Mouse (Mus musculus) heart, adult 9 months (tissue): Measurements from ENCODE around the gene Dennd6b.

Source experiments
- DNase-seq, 2 experiments: peaks; one replicate each; pipeline ENCODE4 v3.0.0; 2022; ENCODE audit warnings: low spot score in 2 of 2

Dennd6b gene

DNA sequence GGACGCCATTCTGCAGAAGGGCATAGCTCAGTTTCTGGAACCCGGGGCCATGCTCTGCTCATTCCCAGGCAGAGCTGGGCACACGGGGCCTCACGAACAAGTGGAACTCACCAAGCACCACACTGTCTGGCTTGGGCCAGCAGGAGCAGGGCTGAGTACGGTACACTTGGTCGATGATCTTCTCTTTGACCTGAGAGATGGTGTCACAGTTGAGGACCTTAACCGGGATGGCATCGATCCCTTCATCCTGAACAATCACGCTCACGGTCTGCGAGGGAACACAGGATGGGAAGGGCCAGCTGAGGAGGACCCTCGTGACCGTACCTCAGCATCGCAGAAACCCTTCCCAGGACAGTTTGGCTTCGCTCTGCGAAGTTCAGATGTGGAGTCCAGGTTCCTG lies 37.8 kb downstream of the Dennd6b start:
- no peak for DNase-seq

DNA sequence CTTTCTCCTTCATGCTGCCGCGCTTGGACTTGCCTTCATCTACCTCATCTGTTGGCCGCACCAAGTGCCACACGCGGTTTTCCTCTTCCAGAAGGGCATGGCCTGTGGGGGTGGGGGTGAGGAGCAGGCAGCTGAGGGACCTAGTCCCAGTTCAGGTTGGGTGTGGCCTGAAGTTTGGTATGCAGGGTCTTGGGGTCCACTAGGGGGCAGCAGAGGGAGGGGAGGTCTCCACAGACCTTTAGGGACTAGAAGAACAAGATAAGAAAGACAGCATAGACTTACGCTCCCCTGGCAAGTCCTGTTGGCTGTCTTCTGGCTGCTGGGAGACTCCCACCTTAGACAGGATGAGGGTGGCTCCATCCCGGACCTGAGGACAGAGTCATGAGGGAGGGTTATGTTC lies 38.3 kb downstream of the Dennd6b start:
- peak; percentile 69 to 73 for DNase-seq

DNA sequence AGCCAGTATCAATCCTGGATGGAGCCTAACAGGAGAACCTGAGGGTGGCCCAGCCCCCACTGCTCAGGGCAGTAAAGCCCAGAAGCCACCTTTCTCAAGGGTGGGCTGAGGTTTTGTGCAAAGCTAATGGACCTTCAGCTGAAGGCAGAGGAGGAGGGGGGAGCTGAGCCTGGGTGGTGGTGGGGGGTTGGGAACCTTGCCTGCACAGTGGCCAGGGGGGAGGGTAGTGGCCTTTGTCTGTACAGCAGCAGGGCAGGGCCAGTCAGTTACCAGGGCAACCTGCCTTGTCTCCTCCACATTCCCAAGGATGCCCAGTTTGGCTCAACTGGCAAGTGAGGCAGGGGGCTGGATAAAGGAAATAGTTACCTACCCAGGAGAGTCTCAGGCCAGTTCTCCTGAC lies 44.0 kb downstream of the Dennd6b start:
- DNase-seq, result no peak

DNA sequence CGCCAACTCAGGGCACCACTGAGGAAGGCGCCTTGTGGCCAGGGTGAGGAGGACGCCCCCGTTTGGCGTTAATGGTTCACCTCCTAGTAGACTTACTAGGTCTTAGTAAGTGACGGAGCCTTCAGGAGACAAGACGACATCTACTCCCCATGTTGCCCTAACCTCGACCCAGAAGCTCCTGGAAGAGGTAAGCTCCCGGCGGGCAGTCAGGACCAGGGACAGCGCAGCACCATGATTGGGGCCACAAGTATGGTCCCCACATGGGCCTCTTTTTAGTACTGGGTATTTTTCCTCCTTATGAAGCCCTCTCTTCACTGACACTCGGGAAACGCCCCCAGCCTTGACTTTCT lies 46.3 kb downstream of the Dennd6b start:
- DNase-seq, result no peak

DNA sequence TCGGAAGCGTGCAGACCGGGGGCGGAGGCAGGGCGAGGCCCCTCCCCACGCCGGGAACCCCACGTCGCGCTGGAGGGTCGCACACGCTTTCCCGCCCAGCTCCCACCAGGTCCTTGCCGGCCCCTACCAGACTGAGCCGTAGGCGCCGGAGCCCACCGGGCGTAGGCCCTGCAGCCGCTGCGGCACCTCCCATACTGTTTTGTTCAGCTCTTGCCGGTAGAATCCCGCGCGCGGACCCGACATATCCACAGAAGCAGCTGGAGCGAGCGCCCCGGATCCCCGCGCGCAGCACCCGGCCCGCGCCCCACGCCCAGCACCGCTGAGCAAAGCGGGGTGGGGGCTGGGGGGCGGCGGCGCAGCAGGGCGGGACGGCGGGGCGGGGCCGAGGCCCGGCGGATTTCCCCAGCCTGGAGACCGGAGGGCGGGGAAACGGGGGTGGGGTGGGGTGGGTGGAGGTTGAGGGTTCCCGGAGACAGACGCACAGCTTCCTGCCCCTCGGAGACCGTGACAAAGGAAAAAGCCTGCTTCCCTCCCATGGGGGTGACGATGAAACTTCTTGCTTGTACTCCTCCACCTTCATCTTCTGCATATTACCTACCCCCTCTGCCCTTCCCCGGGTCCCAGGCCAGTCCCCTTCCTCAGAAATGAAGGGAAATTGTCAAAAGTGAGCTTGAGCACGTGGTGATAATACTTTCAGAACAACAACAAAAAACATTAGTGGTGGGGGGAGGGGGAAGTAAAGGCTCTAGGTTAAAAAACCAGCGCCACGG lies 46.8 kb downstream of the Dennd6b start, which contains the start of gene Mapk11:
Gene Mapk11 (minus strand): TSS at position 358 of the 770 bp plus-strand sequence.
- peak; percentile 52 to 64 for DNase-seq

DNA sequence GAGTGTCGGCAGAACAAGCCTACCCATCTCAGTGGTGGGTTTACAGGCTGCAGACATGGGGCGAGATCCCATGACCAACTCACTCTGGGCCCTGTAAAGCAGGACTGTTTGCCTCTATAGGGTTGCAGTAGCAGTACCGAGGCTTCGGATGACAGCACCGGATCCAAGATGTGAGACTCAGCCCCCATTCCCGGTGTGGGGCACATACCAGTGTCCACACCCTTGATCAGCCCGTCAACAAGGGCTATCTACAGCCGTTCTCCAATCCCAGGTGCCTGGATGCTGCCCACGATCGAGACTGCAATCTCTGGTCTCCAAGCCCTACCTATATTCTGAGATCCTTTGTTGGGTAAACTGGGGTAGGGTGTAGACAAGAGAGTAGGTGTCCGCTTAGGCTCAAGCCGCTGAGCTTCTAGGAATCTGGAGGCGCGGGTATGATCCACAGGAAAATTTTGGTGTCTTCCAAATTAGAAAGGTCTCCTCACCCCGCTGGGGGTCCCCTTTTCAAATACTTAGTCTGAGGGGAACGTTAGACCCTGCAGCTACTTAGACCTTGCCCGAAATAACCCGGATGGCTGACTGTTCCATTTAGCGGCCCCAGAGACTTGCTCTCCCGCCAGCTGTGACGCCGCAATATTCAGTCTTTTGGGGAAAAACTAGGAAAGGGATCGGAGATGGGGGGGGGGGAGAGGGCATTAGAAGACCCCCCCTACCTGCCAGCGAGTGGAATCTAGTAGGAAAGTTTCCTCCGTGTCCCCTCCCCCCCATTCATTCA lies 47.6 kb downstream of the Dennd6b start:
- DNase-seq, result no peak

DNA sequence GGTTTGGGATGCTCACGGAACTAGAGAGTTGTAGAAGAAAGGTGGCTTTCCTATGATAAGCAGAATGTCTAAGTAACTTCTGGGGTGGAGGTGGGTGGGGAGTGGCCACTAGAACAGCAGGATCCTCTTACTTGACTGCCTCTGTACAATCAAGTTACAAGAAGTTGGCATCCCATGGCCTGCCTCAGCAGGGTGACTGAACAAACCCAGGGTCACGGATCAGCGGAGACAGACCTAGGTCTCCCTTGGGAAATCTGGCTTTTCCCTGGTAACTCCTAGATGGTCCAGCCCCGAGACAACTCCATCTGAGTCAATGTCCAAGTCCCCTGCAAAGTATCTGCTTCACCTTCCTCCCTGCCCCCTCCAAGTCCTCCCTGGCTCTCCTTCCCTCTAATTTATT lies 48.4 kb downstream of the Dennd6b start:
- DNase-seq, result no peak

DNA sequence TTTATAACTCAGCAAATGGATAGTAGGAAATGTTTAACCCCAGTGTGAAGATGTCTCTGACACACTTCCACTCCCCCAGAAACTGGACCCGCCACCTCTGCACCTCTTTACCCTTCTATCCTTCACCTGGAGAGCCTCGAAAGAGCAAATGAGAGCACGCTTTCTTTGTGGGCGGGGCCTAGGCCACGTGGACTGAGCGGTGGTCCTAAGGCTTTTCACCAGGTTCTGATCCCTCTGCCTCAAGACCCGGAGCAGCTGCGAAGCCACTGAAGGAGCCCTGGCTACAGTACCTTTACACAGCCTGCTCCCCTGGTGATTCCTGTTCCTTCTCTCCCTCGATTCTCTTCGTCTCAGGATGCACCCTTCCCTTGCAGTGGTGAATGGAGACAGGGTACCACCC lies 48.8 kb downstream of the Dennd6b start:
- DNase-seq, result no peak

DNA sequence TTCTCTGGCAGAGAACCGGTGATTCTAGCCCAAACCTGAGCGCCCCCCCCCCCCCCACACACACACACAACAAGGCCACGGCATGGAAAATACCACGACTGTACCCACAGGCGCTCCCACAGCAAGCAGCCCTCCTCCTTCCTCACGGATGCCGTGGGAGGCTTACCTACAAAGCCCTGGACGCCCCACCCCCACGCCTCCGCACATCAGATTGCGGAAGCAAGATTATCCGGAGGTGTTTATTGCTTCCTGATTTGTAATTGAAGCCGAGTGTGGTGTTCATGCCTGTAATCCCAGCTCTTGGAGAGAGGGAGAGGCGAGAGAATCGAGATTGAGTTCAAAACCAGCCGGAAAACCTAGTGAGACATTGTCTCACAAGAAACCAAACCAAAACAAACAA lies 49.3 kb downstream of the Dennd6b start:
- no peak for DNase-seq

DNA sequence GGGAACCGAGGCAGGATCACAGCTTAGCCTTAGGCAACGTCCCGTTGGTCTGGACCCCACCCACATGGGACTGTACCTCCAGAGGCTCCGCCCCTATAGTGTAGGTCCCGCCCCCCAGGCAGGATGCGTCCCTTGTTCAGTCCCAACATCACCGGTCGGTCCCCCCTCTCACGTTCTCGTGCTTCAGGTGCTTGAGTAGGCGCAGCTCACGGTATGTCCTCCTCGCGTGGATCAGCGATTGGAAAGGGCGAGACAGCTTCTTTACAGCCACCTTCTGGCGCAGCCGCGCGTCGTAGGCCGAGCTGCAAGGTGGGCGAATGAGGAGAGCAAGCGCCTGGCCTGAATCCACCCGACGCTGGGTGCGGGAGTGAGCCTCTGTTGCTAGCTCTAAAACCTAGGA lies 49.8 kb downstream of the Dennd6b start:
- DNase-seq, result no peak

DNA sequence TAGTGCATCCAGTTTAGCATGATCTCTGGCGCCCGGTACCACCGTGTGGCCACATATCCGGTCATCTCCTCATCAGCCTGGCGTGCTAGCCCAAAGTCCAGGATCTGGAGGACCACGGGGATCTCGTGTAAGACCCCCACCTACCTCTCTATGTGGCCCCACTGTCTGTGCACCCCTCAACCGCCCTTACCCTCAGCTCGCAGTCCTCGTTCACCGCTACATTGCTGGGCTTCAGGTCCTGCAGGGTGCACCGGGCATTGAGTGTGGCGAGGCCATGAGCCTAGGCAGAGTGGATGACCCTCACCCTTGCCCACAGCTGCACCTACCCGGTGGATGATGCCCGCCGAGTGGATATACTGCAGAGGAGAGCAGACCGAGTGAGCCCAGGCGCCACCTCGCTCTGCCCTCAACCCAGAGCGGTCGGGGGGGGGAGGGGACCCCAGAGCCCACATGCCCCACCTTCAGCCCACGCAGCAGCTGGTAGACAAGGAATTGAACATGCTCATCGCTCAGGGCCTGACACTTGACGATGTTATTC lies 50.4 kb downstream of the Dennd6b start:
- DNase-seq, result no peak

DNA sequence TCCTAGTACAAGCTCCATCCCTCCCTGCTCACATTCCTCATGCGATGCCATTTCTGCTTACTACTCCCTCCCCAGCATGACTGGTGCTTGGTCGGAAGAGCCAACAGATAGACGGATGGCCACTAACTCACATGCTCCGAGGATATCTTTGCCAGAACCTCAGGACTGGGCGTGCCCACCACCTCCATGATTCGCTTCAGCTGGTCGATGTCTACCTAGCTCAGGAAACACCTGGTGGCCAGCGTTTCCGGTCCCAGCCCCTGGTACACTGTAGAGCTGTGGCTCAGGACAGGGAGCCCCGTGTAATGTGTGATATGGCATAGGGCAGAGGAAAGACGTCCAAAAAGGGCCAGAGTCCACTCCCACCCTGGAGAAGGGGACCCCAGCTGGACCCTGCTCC lies 51.3 kb downstream of the Dennd6b start:
- no peak for DNase-seq

DNA sequence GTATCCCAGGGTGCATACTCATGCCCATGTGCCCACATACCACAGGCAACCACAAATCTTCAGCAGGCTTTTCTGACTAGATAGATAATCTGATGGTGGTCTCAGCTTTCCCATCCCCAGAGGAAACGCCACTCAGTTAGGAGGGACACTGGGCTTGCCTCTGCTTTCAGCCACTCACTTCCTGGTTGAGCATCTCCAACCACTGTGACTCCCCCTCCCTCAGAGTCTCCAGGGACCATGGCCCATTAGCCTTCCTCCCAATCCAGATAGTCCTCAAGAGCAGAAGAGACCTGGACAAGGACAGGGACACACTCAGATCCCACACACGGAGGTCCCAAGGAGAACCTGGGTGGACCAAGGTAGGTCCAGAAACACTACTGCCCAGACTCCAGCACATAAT lies 53.2 kb downstream of the Dennd6b start:
- DNase-seq, result no peak

DNA sequence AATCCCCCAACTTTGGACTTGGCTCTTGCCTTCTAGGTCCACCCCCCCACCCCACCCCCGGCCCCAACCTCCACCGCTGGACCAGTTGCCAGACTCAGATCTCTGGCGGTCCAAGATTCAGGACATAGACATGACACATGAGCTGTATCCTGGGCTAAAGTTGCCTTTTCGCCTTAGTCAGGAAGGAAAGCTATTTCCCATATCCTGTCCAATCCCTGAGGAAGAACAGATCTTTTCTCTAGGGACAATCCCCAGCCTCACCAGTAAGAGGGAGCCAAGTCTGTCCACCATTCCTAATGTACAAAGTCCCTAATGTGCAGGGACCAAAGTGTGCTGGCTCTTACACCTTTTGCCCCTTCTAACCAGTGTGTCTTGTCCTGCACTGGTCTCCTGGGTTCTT lies 54.4 kb downstream of the Dennd6b start:
- peak; percentile 35 to 75 for DNase-seq

DNA sequence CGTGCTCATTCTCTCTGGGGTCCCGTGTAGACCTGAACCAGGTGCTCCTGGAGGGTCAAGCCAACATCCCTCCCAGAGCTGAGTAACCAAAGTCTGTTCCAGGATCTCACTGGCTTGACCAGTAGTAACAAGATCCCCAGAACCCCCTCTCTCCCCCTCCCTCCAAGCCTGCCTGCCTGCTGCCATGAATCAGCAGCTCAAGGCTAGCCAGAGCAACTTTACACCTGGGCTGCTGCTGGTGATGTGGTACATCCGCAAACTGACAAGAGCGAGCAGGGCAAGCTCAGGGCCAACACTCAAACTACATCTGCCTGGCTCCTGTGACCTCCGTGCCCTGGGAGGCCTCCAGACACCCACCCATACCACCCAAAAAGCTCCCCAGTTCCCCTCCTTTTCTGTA lies 54.9 kb downstream of the Dennd6b start:
- DNase-seq, result no peak

DNA sequence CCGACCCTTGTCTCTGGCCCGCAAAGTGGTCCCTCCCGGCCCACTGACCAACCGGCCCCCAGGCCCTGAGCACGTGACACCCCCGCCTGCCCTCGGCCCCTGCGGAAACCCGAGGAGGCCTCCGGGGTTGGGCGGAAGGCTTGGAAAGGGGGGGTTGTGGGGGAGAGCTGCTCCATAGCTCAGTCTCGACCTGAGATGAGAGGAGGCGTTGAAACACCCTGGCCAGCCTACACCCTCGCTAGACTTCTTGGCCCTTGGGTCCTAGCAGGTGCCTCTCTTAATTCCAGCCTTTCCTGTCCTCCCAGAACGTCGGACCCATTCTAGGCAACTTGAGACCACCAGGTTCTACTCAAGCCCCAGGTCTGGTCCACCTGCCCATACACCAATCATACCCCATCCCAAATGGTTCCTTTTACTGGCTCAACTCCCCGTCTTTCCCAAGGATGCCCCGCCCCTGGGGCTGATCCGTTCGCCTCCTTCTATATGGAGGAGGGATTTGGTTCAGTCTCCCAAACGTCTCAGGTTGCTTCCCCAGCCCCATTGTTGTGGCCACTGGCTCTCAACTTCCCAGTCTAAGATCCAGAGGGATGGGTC lies 55.5 kb downstream of the Dennd6b start, which contains the start of gene Mapk12:
Gene Mapk12 (minus strand): TSS at position 45 of the 594 bp plus-strand sequence.
- peak; percentile 85 to 89 for DNase-seq

DNA sequence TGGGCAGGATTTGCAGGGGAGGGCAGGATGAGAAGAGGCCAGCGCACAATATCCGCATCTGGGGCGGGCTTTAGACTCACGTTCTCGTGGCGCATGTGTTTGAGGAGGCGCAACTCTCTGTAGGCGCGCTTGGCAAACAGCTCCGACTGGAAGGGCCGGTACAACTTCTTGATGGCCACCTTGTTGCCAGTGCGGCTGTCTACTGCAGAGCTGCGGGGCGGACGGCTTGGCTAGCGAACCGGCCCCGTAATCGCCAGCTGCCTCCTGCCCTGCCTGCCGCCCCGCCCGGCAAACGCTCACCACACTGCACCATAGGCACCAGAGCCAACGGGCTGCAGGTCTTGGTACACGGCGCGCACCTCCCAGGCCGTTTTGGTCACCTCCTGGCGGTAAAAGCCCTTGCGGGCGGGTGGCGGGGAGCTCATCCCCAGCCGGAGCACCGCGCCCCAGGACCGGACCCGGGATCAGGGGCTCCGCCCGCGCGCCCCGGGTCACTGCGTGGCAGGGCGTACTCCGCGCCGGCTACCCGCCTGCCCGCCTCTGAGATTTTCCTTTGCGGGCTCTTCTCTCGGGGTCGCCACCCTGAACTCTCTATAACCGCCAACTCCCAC lies 56.1 kb downstream of the Dennd6b start:
- peak; percentile 77 to 78 for DNase-seq

DNA sequence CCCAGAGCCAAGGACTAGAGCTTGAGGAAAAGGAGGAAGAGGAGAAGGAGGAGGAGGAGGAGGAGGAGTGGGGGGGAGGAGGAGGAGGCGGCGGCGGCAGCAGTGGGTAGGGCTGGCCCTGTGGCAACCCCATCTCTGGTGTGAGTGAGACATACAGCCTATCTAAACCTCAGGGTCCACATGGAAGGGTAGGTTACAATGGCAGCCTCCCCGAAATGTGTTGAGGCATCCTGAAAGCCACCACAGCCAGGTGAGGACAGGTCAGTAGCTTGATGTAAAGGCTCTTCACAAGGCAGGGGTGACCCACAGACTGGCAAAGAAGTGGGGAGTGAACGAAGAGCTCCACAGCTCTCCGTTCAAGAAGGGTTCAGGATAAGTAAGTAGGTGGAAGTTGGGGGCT lies 57.8 kb downstream of the Dennd6b start:
- DNase-seq, result no peak

DNA sequence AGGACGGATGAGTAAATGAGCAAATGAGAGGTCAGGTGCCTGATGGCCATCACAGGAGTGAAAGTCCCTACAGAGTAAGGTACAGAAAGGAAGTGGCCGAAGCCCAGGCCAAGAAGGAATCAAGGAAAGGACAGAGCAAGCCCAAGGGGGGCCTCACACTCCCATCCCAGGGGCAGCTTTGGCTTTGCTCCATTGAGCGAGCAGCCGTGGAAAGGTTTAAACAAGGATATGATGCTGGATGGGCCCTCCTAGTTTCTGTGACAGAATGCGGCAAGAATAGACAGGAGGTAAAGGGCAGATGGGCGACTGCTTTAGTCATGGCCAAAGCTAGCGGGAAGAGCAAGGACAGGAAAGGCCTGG lies 58.3 kb downstream of the Dennd6b start:
- DNase-seq, result no peak

DNA sequence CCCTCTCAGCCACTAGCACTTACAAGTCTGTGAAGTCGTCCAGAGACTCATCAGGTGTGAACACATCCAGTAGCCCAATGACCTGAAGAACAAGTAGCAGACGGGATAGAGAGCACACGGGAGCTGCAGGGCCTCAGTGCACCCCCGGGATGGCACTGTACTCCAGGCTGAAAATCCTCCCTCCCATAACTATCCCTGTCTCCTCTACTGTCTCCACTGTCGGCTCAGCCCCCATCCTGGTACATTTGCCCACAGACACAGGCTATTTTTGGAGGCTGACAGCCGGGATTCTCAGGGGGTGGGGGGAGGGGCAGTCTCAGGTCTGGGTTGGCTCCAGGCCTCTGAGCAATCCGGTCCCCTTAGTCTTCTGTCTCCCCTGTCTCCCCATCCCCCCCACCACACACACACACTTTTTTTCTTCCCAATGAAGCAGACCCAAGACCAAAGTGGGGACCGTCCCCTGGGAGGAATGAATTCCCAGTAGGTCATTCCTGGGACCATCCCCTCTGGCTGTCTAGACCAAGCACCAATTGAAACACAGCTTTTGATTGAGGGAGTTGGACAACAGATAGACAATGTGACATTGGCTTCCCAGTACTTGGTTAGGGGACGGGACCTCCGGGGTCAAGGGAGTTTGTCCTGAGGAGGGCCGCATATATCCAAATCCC lies 58.8 kb downstream of the Dennd6b start:
- DNase-seq, result no peak

DNA sequence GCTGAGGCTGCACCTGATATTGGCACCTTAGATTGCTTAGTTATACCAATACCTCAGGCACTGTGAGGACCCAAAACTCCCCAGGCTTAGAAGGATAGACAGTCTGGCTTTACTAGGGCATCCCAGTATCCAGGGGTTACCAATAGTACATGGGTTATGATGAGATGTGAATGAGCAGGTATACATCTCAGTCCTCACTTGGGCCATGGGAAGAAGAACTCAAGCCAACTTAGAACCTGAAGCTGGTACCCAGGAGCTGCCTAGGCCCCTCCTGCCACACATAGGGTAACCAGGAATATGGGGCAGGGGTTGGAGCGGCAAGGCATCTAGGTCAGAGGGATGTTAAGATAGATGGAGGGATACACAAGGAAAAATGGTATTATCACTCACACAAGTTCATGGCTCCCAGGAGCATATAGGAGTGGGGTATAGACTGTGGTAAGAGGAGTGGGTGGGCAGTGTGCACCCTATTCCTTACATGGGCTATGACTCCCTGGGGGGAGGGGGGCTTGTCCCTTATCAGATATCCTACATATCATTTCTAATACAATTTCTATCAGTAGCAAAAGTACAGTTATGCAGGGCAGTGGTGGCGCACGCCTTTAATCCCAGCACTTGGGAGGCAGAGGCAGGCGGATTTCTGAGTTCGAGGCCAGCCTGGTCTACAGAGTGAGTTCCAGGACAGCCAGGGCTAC lies 59.7 kb downstream of the Dennd6b start:
- no peak for DNase-seq
